Mouse (Mus musculus): ENCODE results near the gene Dtymk.

Dtymk gene

DNA sequence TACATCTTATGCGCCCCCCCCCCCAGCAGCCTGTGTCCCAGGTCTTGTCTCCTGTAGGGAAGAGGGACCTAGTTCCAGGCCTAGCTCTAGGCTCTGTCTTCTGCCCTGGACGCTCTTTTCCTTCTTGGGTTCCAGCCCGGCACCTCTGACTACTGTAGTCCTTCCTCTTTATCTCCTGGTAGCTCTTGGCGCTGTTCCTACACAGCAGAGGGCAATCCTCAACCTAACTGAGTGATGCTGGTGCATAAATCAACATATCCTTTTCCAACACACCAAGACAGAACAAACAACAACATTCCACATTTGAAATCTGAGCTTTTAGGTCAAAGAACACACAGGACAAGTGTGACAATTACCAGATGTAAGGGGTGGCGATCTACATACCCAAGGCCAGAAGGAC lies 55.6 kb downstream of the Dtymk start:
- in situ Hi-C loops (cut with MboI, MseI) = no loop called here

DNA sequence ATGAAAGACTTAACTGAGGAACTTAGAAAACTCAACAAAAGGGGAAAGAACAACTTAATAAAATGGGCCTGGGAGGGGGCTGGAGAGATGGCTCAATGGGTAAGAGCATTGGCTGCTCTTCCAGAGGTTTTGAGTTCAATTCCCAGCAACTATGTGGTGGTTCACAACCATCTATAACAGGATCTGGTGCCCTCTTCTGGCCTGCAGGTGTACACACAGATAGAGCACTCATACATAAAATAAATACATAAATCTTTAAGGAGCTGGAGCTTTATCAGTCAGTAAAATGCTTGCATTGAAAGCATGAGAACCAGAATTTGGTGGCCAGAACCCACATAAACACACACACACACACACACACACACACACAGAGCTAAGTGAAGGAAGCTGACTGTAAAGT lies 58.8 kb downstream of the Dtymk start:
- in situ Hi-C loops (cut with MboI, MseI) = no loop called here
